Mouse (Mus musculus) liver, postnatal 0 days (tissue): ENCODE measurements around the gene Trim61.

Experiments used
- CTCF ChIP-seq: sonication (generic); IDR thresholded peaks from 2 replicates; pipeline ENCODE4 v1.5.1; 2016; ENCODE audit warnings: antibody characterized with exemption, low read depth
- EP300 ChIP-seq: IDR thresholded peaks from 2 replicates; pipeline ENCODE4 v1.6.1; 2016; ENCODE audit warnings: antibody characterized with exemption, low read depth, mild to moderate bottlenecking

- TF ChIP-seq CTCF (no peak), EP300 (no peak)
Measured at GRCm38 (mm10) chr8:65047193-65047592, 28.9 kb upstream of the Trim61 start.
